Mouse (Mus musculus) embryo, embryonic 10 days (tissue): ENCODE data around the gene Tmem141.

ENCODE experiments used
- DNase-seq: peaks from one replicate; pipeline ENCODE4 v3.0.0-alpha.2; 2015; ENCODE audit warnings: low spot score

Gene Tmem141

DNA sequence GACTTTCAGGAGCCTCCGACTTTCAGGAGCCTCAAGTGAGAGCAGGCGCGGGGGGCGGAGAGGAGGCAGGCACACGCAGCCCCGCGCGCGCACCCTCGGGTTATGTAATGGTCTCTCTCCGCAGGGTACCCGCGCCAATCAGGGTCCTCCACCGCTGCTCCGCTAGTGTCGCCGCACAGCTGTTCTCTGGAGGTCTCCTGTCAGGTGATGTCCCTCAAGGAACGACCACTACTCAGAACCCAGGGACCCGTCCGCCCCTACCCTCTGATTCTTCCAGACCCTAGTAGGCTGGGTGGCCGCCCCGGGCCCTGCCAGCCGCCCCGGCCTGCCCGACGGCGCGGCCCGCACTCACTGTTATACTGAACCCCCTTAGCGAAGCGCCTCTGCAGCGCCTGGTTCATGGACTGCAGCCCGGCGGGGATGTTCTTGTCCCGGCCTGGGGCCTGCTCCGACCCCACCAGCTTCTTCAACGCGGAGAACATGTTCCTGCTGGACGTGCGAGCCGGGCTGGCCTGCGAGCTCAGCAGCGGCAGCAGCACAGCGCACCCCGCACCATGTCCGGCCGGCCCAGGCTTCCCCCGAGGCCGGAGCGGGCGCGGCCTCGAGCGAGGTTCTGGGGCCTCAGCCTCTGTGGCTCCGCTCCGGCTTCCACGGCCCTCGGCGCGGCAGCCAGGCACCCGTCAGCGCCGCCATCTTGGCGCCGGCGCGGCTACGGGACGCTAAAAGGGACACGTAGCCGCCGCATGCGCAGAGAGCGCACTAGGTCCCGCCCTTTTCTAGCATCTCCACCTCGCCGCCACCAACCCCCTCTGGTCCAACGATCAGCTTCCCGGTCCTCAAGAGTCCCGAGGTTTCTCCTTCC lies 13.8 kb downstream of the Tmem141 start, which contains the start of gene Rabl6:
Gene Rabl6, minus strand, starts transcription at position 761 of the 862 bp plus-strand sequence.
- peak; percentile 96 for DNase-seq

DNA sequence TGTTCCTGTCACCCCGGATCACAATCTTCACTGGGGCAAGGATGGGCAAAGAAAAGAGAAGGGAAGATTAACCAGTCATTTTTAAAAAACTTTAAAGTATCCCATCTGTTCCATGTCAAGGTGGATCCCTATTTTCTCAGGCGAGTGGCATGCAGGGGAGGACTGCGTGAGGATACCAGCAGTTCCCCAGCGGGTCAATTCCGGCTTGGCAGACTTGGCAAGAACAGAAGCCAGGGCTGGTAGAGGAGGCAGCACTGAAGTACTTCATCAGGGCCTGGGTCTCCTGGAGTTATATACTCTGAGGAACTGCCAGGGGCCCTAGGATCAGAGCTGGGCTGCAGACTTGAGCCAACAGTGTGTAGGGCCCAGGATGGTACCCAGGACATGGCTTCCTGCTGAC lies 19.3 kb downstream of the Tmem141 start:
- DNase-seq: no peak

DNA sequence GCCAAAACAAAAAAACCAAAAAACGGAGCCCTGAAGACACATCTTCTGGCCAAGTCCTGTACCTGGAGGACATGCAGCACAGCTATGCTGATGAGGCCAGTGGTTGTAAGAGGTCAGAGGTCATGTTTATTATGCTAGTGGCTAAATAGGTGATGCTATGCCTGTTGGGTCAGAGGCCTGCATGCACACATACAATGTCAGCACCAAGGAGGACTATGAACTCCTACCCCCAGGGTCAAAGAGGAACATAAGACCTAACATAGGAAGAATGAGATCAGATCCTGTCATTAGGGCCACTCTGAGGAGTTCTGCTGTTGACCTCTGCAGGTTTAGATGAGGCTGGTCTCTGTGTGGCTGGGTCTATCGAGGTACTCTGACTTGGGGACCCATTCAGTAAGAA lies 21.8 kb downstream of the Tmem141 start:
- DNase-seq: no peak

DNA sequence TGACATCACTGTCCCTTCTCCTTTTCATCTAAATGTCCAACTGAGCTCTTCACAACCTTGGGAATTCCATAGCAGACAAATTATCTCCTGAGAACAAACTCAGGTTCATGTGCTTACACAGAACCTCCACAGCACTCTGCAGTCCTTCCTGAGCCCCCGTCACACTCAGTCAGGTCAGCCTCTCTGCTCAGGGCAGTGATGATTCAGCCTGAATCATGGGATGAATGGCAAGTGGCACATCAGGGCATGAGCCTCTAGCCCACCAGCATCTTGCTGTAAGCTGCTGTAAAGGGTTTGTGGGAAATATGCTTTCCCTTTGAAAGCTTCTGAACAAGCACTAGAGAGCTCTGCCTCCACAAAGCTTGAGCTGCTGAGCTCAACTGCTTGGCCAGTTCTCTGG lies 23.1 kb downstream of the Tmem141 start:
- DNase-seq: no peak

DNA sequence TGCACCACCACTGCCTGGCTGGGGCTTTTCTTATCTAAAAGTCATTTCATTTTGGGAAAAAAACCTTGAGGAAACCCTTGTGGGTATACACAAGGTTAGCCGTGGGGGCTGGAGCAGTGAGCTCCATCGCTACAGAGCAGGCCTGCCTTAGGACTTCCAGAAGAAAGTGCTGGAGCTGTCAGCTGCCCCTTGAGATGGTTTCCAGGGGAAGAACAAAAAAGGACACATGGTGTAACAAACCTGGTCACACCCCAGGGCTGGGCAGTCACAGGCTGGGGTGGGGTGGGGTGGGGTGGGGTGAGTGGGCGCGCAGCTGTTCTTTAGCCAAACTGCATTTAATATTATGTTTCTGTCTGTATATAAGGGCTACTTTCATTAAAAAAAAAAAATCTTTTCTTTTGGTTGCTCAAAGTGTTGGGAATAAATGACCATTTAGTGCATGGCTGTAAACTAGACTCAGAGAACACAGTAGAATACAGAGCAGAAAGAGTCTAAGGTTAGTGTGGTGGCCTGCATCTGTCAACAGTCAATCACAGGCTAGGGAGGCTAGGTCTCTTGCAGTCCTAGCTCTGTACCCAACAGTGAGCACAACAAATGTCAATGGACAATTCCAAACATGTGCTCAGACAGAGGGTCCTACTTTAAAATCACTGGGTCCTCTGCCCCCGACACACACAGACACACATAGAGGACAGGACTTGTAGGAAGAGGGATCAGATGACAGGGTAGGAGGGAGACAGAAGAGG lies 24.9 kb downstream of the Tmem141 start:
- DNase-seq: no peak

DNA sequence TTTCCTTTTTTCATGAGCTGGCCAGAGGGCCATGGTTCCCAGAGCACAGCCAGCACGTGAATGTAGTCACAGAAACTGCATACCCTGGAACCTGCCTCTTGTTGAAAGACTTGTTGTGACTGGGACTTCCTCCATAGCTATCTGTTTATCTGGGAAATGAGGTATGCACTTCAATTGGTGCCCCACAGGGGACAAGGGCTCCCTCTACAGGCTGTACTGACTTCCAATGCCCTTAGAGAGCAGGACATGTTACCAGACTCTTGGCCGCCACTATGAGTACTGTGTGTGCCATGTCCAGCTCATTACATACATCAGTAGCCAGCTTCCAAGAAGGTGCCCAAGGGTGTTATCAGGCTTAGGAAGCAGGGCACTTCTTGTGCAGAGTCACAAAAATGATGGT lies 29.9 kb downstream of the Tmem141 start:
- peak; percentile 22 for DNase-seq

DNA sequence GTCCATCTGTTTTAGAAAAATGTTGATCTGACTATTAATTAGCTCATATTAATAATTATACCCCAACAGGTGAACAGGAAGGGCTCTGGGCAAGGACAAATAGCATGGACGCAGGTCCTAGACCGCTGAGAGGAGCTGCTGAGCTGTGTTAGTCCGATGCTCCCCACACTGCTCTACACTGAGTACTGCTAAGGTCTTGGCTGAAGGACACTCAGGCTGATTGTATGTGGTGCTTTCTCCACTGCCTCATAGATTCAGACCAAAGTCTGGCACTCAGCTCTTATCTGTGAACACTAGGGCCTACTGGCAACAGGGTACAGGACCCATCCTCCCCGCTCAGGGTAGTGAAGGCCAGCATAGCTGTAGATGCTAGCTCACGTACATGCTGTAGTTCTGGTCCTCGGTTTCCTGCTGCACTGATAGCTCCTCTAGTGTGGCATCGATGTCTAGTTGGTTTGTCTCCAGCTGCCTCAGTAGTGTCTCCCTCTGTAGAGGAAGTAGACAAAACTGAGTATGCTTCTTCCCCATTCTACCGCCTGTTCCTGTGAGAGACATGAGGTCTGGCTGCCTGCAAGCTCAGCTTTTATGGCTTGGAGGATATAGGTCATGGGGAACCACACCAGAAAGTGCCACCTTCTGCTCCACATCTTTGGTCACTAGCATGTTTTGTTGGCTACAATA lies 33.4 kb downstream of the Tmem141 start:
- DNase-seq: no peak

DNA sequence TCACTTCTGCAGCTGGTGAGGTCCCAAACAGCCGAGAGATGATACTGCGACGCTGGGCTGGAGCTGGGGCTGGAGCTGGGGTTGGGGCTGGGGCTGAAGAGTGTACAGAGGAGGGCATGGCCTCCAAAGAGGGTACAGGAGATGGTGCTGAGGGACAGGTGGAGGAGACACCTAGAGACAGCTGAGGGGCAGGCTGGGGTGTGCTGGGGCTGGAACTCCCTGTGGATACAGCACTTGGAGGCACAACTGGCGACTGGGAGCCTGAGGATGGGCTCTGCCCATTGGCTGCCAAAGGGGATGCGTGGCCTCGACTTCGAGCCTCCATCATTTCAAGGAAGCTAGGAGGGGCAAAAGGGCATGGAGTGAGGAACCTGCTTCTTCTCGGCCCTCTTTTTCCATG lies 34.5 kb downstream of the Tmem141 start:
- no peak for DNase-seq

DNA sequence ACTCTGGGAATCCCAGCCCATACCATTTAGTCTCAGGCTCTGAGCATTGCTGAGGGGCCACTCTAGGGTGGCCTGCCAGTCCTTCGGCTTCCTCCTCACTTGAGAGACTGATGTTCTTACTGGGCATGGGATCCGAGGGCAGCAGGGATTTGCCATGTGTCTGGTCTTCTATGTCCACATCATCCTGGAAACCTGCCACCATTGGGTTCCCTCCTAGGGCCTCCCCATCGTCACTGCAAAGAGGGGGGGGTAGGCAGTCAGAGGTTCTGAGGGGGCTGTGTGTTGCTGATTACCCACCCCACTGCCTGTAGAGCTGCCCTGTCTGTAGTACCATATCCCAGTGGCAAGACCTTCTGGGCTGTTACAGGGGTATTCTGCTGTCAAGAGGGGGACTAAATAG lies 36.2 kb downstream of the Tmem141 start:
- no peak for DNase-seq

DNA sequence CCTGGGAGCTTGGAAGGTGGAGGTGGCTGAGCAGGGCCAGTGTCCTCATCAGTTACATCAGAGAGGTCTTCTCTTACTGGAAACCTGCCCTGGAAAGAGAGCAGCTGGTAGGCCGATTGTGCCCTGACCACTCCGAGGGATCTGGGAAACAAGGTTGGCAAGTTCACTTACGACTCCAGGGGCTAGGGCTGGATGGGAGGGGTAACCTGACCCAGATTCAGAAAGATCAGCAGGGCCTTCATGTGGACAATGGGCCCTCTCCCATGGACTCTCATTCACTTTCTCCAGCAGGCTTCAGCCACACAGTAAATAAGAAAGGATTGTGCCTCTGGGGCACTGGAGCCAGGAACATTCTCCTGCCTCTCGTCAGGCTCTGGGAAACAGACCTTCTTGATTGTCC lies 36.9 kb downstream of the Tmem141 start:
- DNase-seq: no peak

DNA sequence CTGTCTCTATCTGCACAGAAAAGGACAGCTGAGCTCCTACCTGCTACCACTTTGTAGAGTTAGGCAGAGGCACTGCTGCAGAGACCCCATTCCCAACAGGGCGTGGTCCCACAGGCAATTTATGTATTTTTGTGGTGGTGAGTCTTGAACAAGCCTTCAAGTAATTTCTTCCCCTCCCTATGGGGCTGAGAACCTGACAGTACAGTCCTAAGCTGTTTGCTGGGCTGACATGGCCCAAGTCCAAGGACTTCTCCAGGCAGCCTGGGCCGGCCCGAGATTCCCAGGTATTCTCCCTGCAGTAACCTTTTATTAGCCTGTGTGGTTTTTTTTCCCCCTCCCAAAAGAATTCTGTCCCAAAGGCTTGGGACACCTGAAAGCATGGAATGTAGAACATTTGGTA lies 37.7 kb downstream of the Tmem141 start:
- no peak for DNase-seq

DNA sequence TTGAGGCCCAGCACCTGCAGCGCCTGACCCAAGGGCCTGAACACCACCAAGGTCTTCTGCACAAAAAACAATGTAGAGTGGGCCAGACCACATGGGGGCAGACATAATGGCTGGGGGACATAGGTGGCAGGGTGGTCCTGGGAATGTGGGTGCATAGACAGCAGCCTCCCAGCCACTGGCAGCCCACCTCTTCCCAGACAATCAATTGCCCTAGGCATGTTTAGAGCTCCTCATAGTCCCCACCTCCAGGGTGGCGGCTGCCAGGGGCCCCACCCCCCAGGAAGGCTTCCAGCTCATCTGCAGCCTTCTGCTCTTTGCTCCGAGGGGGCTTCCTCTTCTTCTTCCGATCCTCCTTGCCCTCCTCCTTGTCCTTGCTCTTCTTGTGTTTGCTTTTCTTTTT lies 38.2 kb downstream of the Tmem141 start:
- DNase-seq: no peak

DNA sequence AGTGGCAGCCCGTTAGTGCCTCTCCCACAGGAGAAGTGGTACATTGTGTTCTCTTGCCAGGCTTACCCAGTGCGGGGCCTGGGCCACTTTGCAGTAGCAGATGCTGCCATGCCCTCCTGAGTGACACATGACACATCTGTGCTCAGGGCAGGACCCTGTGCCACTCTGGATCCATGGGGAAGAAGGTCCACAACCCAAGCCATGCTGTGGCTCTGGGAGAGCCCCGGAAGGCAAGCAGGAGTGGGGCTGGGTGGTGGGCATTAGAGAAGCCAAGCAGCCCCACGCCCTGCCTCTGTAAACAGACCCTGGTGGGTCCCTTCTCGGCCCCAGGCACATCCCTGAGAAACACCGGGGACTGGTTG lies 38.7 kb downstream of the Tmem141 start:
- no peak for DNase-seq

DNA sequence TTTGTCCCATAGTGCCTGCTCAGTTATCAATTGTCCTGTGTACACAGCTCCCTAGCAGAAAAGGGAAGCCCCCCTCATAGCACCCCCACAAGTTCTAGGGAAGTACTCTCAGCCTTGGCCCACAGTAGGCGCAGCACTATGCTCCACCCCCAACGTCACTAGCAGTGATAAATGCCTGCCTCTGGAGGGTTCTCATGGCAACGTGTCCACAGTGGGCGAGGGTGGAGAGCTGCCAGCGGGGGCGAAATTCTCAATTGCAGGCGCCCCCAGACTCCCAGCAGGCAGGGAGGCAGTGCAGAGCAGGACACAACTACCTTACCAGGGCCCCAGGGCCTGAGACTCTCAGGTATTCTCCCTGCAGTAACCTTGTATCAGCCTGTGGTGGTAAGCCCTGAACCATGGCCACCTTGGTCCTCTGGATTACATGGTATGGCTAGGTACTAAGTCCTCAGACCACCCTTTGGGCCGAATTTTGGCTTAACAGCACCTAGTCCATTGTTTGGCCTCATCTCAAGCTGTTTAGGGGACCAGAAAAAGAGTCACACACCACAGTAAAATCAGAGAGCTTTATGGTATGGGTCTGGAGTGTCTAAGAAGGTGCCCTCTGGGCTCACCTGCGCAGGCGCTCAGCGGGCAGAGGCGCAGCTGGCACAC lies 39.2 kb downstream of the Tmem141 start:
- peak; percentile 41 for DNase-seq

DNA sequence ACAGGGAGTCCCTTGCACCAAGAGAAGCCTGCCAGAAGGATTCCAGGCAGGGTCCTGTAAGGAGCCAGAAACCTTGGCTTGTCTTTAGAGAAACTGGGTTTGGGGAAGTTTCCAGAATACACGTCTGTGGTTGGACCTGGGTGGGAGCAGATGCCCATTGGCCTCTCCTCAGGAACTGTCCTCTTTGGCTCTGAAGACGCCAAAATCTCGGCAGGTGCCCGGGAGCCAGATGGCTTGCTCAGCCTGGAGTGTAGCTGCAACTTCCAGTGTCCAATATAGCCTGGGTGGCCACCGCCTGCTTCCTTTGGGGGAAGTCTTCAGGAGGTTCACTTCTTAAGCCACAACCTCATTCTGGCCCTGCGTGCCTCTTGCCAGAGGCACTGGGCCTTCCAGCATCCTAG lies 39.9 kb downstream of the Tmem141 start:
- no peak for DNase-seq

DNA sequence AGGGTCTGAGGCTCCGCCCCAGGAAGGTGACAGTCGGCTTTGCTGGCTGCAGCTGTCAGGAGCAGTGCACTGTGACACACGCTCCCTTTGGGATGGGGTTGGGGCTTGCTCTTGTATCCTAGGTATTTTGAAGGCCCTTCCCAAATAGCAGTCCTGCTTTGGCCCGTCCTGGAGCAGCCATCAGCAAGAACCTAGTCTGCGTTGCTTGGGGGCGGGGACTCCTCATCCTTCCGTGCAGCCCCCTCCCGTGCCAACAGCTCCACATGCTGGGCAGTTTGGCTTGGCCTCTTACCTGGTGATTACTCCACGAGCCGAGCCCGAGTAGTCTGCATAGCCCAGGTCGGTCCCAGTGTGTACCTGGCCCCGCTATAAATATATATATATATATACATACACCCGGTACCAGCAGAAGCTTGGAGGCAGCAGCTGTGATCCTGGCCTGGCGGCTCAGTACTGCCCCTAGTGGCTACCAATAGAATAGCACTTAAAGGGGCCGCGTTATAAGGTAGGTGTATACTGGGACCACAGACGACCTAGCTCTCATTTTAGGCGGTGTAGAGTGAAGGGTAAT lies 40.4 kb downstream of the Tmem141 start, which contains the start of gene Ajm1:
Gene Ajm1, minus strand, starts transcription at position 464 of the 571 bp plus-strand sequence.
- peak; percentile 80 for DNase-seq

DNA sequence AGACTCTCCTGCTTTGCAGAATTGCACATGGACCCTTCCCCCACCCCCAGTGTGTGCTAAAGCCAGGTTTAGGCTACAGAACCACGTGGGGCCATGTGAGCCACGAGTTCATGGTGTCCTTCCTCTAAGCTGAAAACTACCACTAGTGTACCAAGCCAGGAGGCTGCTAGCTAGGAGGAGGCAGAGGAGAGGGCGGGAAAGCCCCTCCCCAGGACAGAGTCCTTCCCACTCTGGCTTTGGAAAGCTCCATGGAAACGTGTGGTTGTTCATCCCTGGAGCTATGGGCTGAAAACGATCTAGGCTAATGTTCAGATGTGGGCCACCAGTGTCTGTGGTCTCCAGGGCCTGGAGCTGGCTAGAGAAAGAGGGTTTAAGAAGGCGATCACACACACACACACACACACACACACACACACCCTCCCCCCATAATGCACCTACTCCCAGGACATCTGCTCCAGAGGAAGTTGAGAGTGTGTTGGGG lies 41.1 kb downstream of the Tmem141 start:
- DNase-seq: no peak

DNA sequence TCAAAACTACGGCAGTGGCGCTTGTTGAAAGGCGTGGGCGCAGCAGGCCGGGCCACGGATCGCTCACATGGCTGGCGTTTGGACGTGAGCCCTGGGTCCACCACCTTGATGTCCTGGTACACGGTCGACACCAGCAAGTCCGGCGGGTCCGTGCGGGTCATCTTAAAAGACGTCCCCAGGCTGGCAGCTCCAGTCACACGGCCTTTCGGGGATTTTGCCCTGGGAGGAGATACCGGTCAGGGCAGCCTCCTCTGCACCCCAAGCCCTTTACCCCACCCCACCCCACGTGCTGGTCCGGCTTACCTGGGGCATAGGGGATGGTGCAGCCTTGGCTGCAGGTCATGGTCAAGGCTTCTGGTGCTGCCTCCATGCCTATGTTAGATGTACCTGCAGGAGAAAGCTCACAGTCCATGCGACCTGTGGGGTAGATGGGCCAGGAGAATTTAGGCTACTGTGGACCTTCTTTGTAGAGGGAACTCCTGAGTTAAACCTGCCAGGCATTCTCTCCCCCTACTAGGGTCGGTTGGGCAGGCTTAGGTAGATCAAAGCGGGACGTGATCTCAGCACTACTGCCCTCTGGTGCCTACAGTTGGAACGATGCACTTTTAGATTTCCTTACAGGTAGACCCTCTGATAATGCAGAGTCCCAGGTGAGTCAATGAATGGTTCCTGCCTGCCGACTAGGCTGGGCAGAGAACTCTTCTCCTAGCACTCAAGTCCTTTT lies 41.9 kb downstream of the Tmem141 start:
- peak; percentile 72 for DNase-seq

DNA sequence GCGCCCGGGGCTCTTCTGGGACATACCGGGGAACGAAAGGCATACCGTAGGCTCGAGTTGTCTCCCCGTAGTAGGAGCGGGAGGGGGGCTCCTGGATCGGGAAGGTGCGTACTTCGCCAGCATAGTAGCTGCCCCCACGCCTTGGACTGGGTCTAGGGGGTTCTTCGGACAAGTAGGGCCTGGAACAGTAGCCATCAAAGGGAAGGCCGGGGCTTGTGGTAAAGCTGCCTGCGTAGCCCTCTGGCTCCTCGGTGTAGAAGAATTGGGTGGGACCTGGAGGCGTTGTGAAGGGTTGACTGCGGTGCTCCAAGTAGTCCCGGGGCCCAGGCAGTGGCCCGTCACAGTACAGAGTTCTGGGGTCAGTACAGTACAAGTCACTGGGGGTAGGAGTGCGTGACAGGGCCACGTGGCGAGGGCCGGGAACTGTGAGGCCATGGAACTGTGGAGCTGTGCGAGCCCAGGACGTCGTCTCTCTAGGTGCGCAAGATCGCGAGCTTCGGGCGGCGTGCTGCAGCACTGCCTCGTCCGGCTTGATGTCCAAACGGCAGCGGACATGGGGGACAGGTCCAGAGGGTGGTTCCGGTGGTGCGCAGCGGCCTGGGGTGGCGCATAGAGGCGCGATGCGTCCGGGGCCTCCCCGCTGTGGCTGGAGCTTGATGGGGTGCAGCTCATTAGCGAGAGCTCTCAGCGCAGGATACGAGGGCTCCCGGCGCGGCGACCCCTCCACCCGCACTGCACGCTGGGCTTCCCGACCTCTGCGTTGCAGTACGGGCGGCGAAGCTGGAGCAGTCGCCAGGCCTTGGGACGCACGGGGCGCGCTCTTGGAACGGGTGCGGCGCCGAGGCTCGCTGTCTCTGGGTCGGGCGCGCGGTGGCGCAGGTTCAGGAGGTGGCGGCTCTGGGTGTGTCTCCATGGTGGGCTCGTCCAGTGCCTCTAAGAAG lies 42.7 kb downstream of the Tmem141 start:
- DNase-seq: peak; percentile 23
